Mouse (Mus musculus): ENCODE measurements around the gene Dnajc27. TPM values are rescaled to one million over a fixed set of nuclear protein-coding genes. Genes with fewer than 3 reads are reported as not detected.

Gene Dnajc27
- 10 to 100 TPM; 10.3 to 11.5 TPM for total RNA-seq (2021)
- long read RNA-seq, experiment 1, full-length matches to known transcripts, result 11 of 17 reads
- long read RNA-seq, experiment 1, partial matches to known transcripts, result 3 of 17 reads
- long read RNA-seq, experiment 1, other reads (novel, unspliced or antisense), result 3 of 17 reads
- long read RNA-seq, experiment 2, full-length matches to known transcripts, result 14 of 22 reads
- long read RNA-seq, experiment 2, partial matches to known transcripts, result 3 of 22 reads
- long read RNA-seq, experiment 2, other reads (novel, unspliced or antisense), result 5 of 22 reads

GRCm38 (mm10) chr12:4082132-4083001 is at the start of gene Dnajc27:
Gene Dnajc27, plus strand, starts transcription at chr12:4082583.
- peak; percentile 97 for DNase-seq

GRCm38 (mm10) chr12:4036157-4036556 is 46.2 kb upstream of the Dnajc27 start:
- no peak for DNase-seq

- no peak for DNase-seq
These were observed 44.9 kb upstream of the Dnajc27 start for GRCm38 (mm10) chr12:4037511-4037910.

GRCm38 (mm10) chr12:4038061-4039041 is 44.0 kb upstream of the Dnajc27 start, which contains the start of gene Efr3b:
Gene Efr3b, minus strand, starts transcription at chr12:4038915.
- peak; percentile 74 for DNase-seq

GRCm38 (mm10) chr12:4039046-4039445 is 43.3 kb upstream of the Dnajc27 start:
- DNase-seq, result no peak

- DNase-seq, result no peak
These were observed 40.0 kb upstream of the Dnajc27 start for GRCm38 (mm10) chr12:4042411-4042810.

GRCm38 (mm10) chr12:4045992-4046391 is 36.4 kb upstream of the Dnajc27 start:
- DNase-seq, result no peak

- no peak for DNase-seq
These were observed 34.4 kb upstream of the Dnajc27 start for GRCm38 (mm10) chr12:4048031-4048430.

- no peak for DNase-seq
These were observed 31.4 kb upstream of the Dnajc27 start for GRCm38 (mm10) chr12:4050861-4051425.

GRCm38 (mm10) chr12:4053643-4054042 is 28.7 kb upstream of the Dnajc27 start:
- no peak for DNase-seq

- no peak for DNase-seq
These were observed 27.5 kb upstream of the Dnajc27 start for GRCm38 (mm10) chr12:4054845-4055244.

GRCm38 (mm10) chr12:4058321-4058720 is 24.1 kb upstream of the Dnajc27 start:
- peak; percentile 32 for DNase-seq

GRCm38 (mm10) chr12:4059683-4060082 is 22.7 kb upstream of the Dnajc27 start:
- no peak for DNase-seq

GRCm38 (mm10) chr12:4065498-4065897 is 16.9 kb upstream of the Dnajc27 start:
- DNase-seq, result no peak

- no peak for DNase-seq
These were observed 16.4 kb upstream of the Dnajc27 start for GRCm38 (mm10) chr12:4065944-4066343.

GRCm38 (mm10) chr12:4066681-4067459 is 15.5 kb upstream of the Dnajc27 start:
- no peak for DNase-seq

GRCm38 (mm10) chr12:4068551-4068950 is 13.8 kb upstream of the Dnajc27 start:
- DNase-seq, result no peak

GRCm38 (mm10) chr12:4071671-4072070 is 10.7 kb upstream of the Dnajc27 start:
- no peak for DNase-seq

GRCm38 (mm10) chr12:4075407-4075806 is 7.0 kb upstream of the Dnajc27 start:
- no peak for DNase-seq

GRCm38 (mm10) chr12:4076383-4076782 is 6.0 kb upstream of the Dnajc27 start:
- DNase-seq, result no peak

- no peak for DNase-seq
These were observed 4.3 kb upstream of the Dnajc27 start for GRCm38 (mm10) chr12:4078069-4078468.

Measured in gastrocnemius, postnatal 10 days (tissue).